Comparison of ENCODE assay signal across 10 mouse cellular contexts in genomic region chr6:113480555-113481373, GRCm38 (mm10). TPM values are rescaled to one million over a fixed set of nuclear protein-coding genes. Genes with fewer than 3 reads are reported as not detected.
DNase-seq lines count a peak whose midpoint lies in the region; ATAC-seq and TF ChIP-seq lines count a peak whose summit lies in the region.
"Had no signal": no experiment of that assay in that cellular context is flagged by ENCODE, and none has a peak within 500 bp of the region (broad histone marks: within the 10 kb centered on the region; RNA-seq: fewer than 3 reads in every experiment).

No protein-coding gene starts in this region.

- WGBS in heart, embryonic 16.5 days, result 47% methylated on average over 18 of the region's 18 CpGs
- WGBS in liver, embryonic 12.5 days (ENCODE audit: insufficient replicate concordance), result 58% methylated on average over 18 of the region's 18 CpGs

- no peak for TF ChIP-seq CTCF in Patski (IDR thresholded peaks at IDR 0.05)

- ATAC-seq in Patski, result peak; percentile 82
- 0 out of 2 replicates have a peak, but pooled peaks have one; percentile 2 for ATAC-seq in heart, embryonic 16.5 days (replicated peaks; ENCODE audit: extremely low read depth, insufficient read depth, low FRiP score)
- no peak for ATAC-seq in liver, embryonic 12.5 days
- ATAC-seq in megakaryocyte-erythroid progenitor cell, adult 5-6 weeks (replicated peaks; ENCODE audit: low FRiP score, low TSS enrichment, poor library complexity, severe bottlenecking), result no peak

- intact Hi-C loops in heart, postnatal 25 days (cut with DNase I), result loop anchor here (10.0 kb wide), 1 partner anchor 214 kb away; the partner anchor contains the start of gene Tatdn2
- intact Hi-C loops in left cerebral cortex, postnatal 25 days (cut with DNase I), result no loop called here

- peak; percentile 22 for DNase-seq in heart, adult 8-10 months (ENCODE audit: low spot score)
- no peak for DNase-seq in heart, postnatal 25 days (ENCODE audit: low spot score)
- DNase-seq in Patski (ENCODE audit: low read depth, low spot score), result peak; percentile 85
- peak; percentile 54 for DNase-seq in lung, postnatal 10 days
- DNase-seq in left cerebral cortex, postnatal 25 days (ENCODE audit: low spot score in 2 of 2), result no peak
- DNase-seq: right cerebral cortex, postnatal 4 days had no signal

- CTCF ChIA-PET in Patski (lab: Charles Lee), result interaction anchor here (0.6 to 3.0 kb wide), 6 partner anchors 11 to 49 kb away, joined by 3 to 17 read pairs (median 3); partner anchors contain the start of gene Il17rc

- 0 out of 2 replicates have a peak overlapping the region, but pooled peaks have one; percentile 11 for H3K9ac ChIP-seq in heart, embryonic 16.5 days (ENCODE audit: low read length)
- no peak overlapping the region for H3K9ac ChIP-seq in liver, embryonic 12.5 days
- H3K9ac ChIP-seq: liver, embryonic 15.5 days had no signal

- no peak overlapping the region for H3K4me3 ChIP-seq in heart, embryonic 16.5 days (ENCODE audit: low read length)
- no peak overlapping the region for H3K4me3 ChIP-seq in liver, embryonic 12.5 days
- H3K4me3 ChIP-seq: liver, embryonic 15.5 days had no signal

- peaks cover 23% of the 10 kb centered on the region for H3K4me1 ChIP-seq in heart, embryonic 16.5 days (ENCODE audit: control insufficient read depth, insufficient read depth, low read length)
- H3K4me1 ChIP-seq in liver, embryonic 12.5 days, result peaks cover 30% of the 10 kb centered on the region

- no peaks in the 10 kb centered on the region for H3K36me3 ChIP-seq in heart, embryonic 16.5 days (ENCODE audit: control insufficient read depth, insufficient read depth)
- H3K36me3 ChIP-seq in liver, embryonic 12.5 days, result no peaks in the 10 kb centered on the region
- H3K36me3 ChIP-seq: liver, embryonic 15.5 days had no signal

- H3K4me2 ChIP-seq in heart, embryonic 16.5 days (ENCODE audit: low read depth, low read length), result no peak overlapping the region
- H3K4me2 ChIP-seq in liver, embryonic 12.5 days, result no peak overlapping the region

- H3K27ac ChIP-seq in heart, embryonic 16.5 days (ENCODE audit: low read length), result peak overlapping the region; percentile 79
- no peak overlapping the region for H3K27ac ChIP-seq in liver, embryonic 12.5 days
- H3K27ac ChIP-seq: liver, embryonic 15.5 days had no signal

- in situ Hi-C loops in Patski (cut with MboI; ENCODE audit: low pct_unique_long_range_greater_than_20kb), result loop anchor here (5.0 kb wide), 2 partner anchors 38 to 212 kb away; partner anchors contain the start of gene Jagn1

- POLR2A ChIA-PET in Patski (lab: Charles Lee), result interaction anchor here (0.7 to 3.8 kb wide), 6 partner anchors 9 to 46 kb away, joined by 3 to 41 read pairs (median 4); partner anchors contain the start of gene Il17rc

- no peaks in the 10 kb centered on the region for H3K27me3 ChIP-seq in Patski
- no peaks in the 10 kb centered on the region for H3K27me3 ChIP-seq in heart, embryonic 16.5 days (ENCODE audit: control insufficient read depth, insufficient read depth, low read length)
- peaks cover 62% of the 10 kb centered on the region for H3K27me3 ChIP-seq in liver, embryonic 12.5 days (replicated peaks)

- no peaks in the 10 kb centered on the region for H3K9me3 ChIP-seq in heart, embryonic 16.5 days (replicated peaks; ENCODE audit: control insufficient read depth, low read length)
- no peaks in the 10 kb centered on the region for H3K9me3 ChIP-seq in liver, embryonic 12.5 days (replicated peaks)
- H3K9me3 ChIP-seq: liver, embryonic 15.5 days had no signal

RNA-seq across cellular contexts. Expression of gene Creld1, which starts 2.3 kb away (rescaled TPM):
- 10 to 100 TPM; 53.9 to 63.4 (median 59.2) TPM for total RNA-seq in heart, adult 8-10 months (2022)
- total RNA-seq in heart, postnatal 25 days (2021), result 10 to 100 TPM; 52.2 to 55.6 TPM
- 131 TPM for polyA plus RNA-seq in Patski (2021)
- polyA plus RNA-seq in heart, embryonic 16.5 days (2015; fragmentation: Nextera tagmentation; extraction: Ambion mirVana), result 44.8 and 46.8 TPM in 2 replicates
- 100 to 1,000 TPM; 114 to 121 TPM for total RNA-seq in left cerebral cortex, postnatal 25 days (2021)
- 9.6 and 10.9 TPM in 2 replicates for polyA plus RNA-seq in liver, embryonic 12.5 days (2016; fragmentation: Nextera tagmentation; extraction: Ambion mirVana)
- 8.0 and 8.8 TPM in 2 replicates for total RNA-seq in megakaryocyte-erythroid progenitor cell, adult 5-6 weeks (2014; fragmentation: Nextera tagmentation)
- 1.6 and 6.1 TPM in 2 replicates for total RNA-seq in megakaryocyte-erythroid progenitor cell, adult 5-6 weeks (2017)

RNA-seq across cellular contexts. Expression of gene Il17rc, which starts 9.5 kb away (rescaled TPM):
- total RNA-seq in heart, adult 8-10 months (2022), result 1 to 10 TPM; 5.6 to 9.9 (median 7.5) TPM
- 10 to 100 TPM in 1 of 2 experiments, 1 to 10 TPM in 1; 8.2 to 10.0 TPM for total RNA-seq in heart, postnatal 25 days (2021)
- polyA plus RNA-seq in Patski (2021), result 242 TPM
- polyA plus RNA-seq in heart, embryonic 16.5 days (2015; fragmentation: Nextera tagmentation; extraction: Ambion mirVana), result 15.5 and 16.1 TPM in 2 replicates
- total RNA-seq in left cerebral cortex, postnatal 25 days (2021), result 1 to 10 TPM; 4.6 to 5.7 TPM
- polyA plus RNA-seq in liver, embryonic 12.5 days (2016; fragmentation: Nextera tagmentation; extraction: Ambion mirVana), result 4.7 and 5.1 TPM in 2 replicates
- total RNA-seq in megakaryocyte-erythroid progenitor cell, adult 5-6 weeks (2014; fragmentation: Nextera tagmentation), result not detected in 2 replicates
- not detected in 2 replicates for total RNA-seq in megakaryocyte-erythroid progenitor cell, adult 5-6 weeks (2017)

RNA-seq across cellular contexts. Expression of gene Prrt3, which starts 21.0 kb away (rescaled TPM):
- total RNA-seq in heart, adult 8-10 months (2022), result not detected
- not detected for total RNA-seq in heart, postnatal 25 days (2021)
- polyA plus RNA-seq in Patski (2021), result 0.63 TPM
- polyA plus RNA-seq in heart, embryonic 16.5 days (2015; fragmentation: Nextera tagmentation; extraction: Ambion mirVana), result 0.26 and 0.29 TPM in 2 replicates
- 10 to 100 TPM; 56.2 to 57.0 TPM for total RNA-seq in left cerebral cortex, postnatal 25 days (2021)
- polyA plus RNA-seq in liver, embryonic 12.5 days (2016; fragmentation: Nextera tagmentation; extraction: Ambion mirVana), result 0.08 and 0.11 TPM in 2 replicates
- total RNA-seq in megakaryocyte-erythroid progenitor cell, adult 5-6 weeks (2014; fragmentation: Nextera tagmentation), result 0.37 TPM in 1 of 2 replicates, not detected in the other
- total RNA-seq in megakaryocyte-erythroid progenitor cell, adult 5-6 weeks (2017), result not detected in 2 replicates

RNA-seq across cellular contexts. Expression of gene Il17re, which starts 22.5 kb away (rescaled TPM):
- total RNA-seq in heart, adult 8-10 months (2022), result 1 to 10 TPM in 2 of 4 experiments, under 1 TPM in 2; 0.60 to 2.0 (median 1.1) TPM
- 1 to 10 TPM in 1 of 2 experiments, under 1 TPM in 1; 0.78 to 1.1 TPM for total RNA-seq in heart, postnatal 25 days (2021)
- polyA plus RNA-seq in Patski (2021), result 1.7 TPM
- 1.8 and 3.1 TPM in 2 replicates for polyA plus RNA-seq in heart, embryonic 16.5 days (2015; fragmentation: Nextera tagmentation; extraction: Ambion mirVana)
- under 1 TPM; 0.34 to 0.66 TPM for total RNA-seq in left cerebral cortex, postnatal 25 days (2021)
- polyA plus RNA-seq in liver, embryonic 12.5 days (2016; fragmentation: Nextera tagmentation; extraction: Ambion mirVana), result 0.36 and 0.41 TPM in 2 replicates
- 0.45 TPM in 1 of 2 replicates, not detected in the other for total RNA-seq in megakaryocyte-erythroid progenitor cell, adult 5-6 weeks (2014; fragmentation: Nextera tagmentation)
- total RNA-seq in megakaryocyte-erythroid progenitor cell, adult 5-6 weeks (2017), result not detected in 2 replicates

RNA-seq across cellular contexts. Expression of gene Jagn1, which starts 38.4 kb away (rescaled TPM):
- 10 to 100 TPM; 21.0 to 21.4 (median 21.1) TPM for total RNA-seq in heart, adult 8-10 months (2022)
- 10 to 100 TPM; 22.2 TPM for total RNA-seq in heart, postnatal 25 days (2021)
- polyA plus RNA-seq in Patski (2021), result 120 TPM
- polyA plus RNA-seq in heart, embryonic 16.5 days (2015; fragmentation: Nextera tagmentation; extraction: Ambion mirVana), result 64.5 and 65.2 TPM in 2 replicates
- 10 to 100 TPM; 40.9 to 47.4 TPM for total RNA-seq in left cerebral cortex, postnatal 25 days (2021)
- polyA plus RNA-seq in liver, embryonic 12.5 days (2016; fragmentation: Nextera tagmentation; extraction: Ambion mirVana), result 56.0 and 57.1 TPM in 2 replicates
- 44.8 and 53.4 TPM in 2 replicates for total RNA-seq in megakaryocyte-erythroid progenitor cell, adult 5-6 weeks (2014; fragmentation: Nextera tagmentation)
- 29.4 and 50.3 TPM in 2 replicates for total RNA-seq in megakaryocyte-erythroid progenitor cell, adult 5-6 weeks (2017)

Comparison
In these comparisons a context has a peak if more than half of its experiments do, and no peak if none do; other contexts are left out.
1. DNase-seq: peak in heart, adult 8-10 months (single experiment), Patski (single experiment) and lung, postnatal 10 days (single experiment); none in heart, postnatal 25 days (single experiment) and left cerebral cortex, postnatal 25 days (0 of 2).
2. ATAC-seq: peak in Patski (single experiment) and heart, embryonic 16.5 days (single experiment); none in liver, embryonic 12.5 days (single experiment) and megakaryocyte-erythroid progenitor cell, adult 5-6 weeks (single experiment).
3. RNA of gene Creld1, which starts 2.3 kb away (total RNA-seq): 114 to 121 TPM in left cerebral cortex, postnatal 25 days, 53.9 to 63.4 TPM in heart, adult 8-10 months and 52.2 to 55.6 TPM in heart, postnatal 25 days; 1.6 to 8.8 TPM in megakaryocyte-erythroid progenitor cell, adult 5-6 weeks; every median in the first group is over 4 times any median in the second.
4. RNA of gene Il17rc, which starts 9.5 kb away (total RNA-seq): 8.2 to 10.0 TPM in heart, postnatal 25 days, 5.6 to 9.9 TPM in heart, adult 8-10 months and 4.6 to 5.7 TPM in left cerebral cortex, postnatal 25 days; not detected in megakaryocyte-erythroid progenitor cell, adult 5-6 weeks; every median in the first group is over 4 times any median in the second.
5. RNA of gene Prrt3, which starts 21.0 kb away (total RNA-seq): 56.2 to 57.0 TPM in left cerebral cortex, postnatal 25 days; 0.37 TPM in megakaryocyte-erythroid progenitor cell, adult 5-6 weeks, not detected in heart, postnatal 25 days and not detected in heart, adult 8-10 months; every median in the first group is over 10 times any median in the second.